Mouse (Mus musculus): ENCODE data around the gene Map3k4.

The Map3k4 gene

DNA sequence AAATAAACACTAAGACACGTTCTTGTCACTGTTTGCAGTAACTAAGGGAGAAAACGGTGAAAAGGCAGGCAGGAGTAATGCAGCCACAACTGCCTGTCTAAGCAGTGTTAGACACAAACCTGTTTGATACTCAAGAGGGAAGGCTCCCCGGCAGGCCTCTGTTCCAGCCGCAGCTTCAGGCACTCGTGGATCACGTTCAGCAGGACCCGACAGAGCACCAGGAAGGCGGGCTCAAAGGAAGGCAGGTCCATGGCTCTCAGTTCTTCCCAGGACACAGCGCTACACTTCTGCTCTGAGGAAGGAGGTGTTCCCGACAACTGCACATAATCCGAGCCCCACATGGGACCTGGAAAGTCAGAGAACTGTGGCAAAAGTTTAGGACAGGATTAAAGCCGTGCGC lies 54.8 kb downstream of the Map3k4 start:
- no peak for TF ChIP-seq GATA4 (IDR thresholded peaks at IDR 0.05; ENCODE audit: insufficient replicate concordance, low read length)

DNA sequence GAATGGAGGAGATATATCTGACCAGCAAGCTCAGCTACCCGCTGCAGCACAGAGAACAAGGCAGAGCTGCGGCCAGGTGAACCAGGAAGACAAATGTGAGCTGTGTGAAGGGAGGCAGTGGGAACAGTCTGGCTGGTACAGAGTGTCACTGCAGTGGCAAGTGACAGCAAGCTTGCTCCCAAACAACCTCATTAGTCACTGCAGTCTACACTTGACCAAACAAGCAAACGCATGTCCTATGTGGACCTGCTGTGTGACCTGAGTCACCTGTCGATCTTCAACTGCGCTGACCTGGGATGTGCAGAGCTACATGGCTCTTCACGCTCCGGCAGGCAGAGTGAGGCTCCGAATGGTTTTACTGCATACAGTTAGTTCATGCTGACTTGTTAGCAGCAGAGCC lies 55.7 kb downstream of the Map3k4 start:
- TF ChIP-seq GATA4 (IDR thresholded peaks at IDR 0.05; ENCODE audit: insufficient replicate concordance, low read length): no peak

DNA sequence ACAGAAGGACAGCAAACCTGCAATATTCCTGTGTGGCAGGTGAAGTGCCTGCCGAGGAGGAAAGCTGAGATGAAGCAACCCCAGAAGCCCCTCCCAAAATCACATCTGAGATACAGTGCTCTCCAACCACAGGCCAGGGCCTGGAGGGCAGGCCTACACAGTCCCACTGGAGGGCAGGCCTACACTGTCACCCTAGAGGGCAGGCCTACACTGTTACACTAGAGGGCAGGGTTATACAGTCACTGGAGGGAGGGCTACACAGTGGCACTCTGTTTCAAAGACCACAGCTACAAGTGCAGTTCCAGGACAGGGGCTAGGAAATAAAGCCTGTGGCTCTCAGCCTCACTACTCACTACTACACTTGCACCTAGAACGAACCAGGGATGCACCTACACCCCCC lies 56.7 kb downstream of the Map3k4 start:
- TF ChIP-seq GATA4 (IDR thresholded peaks at IDR 0.05; ENCODE audit: insufficient replicate concordance, low read length): no peak

DNA sequence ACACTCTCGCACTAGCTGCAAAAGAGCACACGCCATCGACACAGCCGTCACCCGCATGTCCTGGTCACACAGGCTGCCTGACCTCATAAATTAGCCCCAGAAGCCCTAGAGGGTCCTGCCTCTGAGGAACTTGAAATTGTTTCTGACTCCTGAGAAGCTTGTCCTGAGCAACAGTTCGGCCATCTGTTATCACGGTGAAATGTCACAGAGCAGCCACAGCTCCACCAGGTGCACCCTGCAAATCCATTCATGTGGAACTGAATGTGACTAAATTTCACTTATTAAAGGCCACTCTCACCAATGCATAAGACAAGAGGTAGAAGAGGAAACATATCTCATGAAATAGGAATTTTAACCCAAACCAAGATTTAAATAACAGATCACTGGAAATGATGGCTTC lies 57.2 kb downstream of the Map3k4 start:
- no peak for TF ChIP-seq GATA4 (IDR thresholded peaks at IDR 0.05; ENCODE audit: insufficient replicate concordance, low read length)

DNA sequence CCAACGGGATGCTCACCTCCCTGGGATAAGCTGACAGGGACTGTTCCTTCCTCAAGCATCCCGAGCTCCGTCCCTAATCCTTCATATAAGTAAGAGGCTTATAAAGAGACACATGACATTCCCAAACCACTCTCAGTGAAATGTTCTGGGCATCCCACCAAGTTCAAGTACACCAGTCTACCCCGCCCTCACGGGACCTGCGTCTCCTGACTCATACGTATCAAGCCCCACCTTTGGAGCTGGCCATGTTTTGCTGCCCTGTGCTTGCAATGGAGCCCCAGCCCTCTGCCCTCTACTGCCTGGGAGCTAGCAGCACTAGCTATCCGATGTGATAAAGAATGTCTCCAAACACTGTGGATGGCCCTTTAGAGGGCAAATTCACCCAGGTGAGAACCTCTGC lies 58.6 kb downstream of the Map3k4 start:
- TF ChIP-seq GATA4 (IDR thresholded peaks at IDR 0.05; ENCODE audit: insufficient replicate concordance, low read length): no peak

DNA sequence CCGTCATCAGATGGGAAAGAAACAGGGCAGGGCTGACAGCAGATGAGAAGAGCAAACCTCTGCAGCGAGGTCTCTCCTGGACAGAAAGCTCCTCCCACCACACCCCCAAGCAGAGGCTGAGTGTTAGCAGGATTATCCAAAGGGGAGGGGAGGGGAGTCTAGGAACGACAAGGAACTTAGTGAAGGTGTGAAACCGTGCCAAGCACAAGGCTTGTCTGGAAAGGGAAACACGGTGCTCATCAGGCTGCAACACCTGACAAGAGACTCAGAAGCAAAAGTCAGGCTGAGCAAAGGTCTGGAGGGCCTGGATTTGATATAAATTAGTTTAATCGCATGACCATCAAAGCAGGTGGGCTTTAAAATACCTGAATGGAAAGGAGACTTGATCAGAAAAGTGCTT lies 60.1 kb downstream of the Map3k4 start:
- no peak for TF ChIP-seq GATA4 (IDR thresholded peaks at IDR 0.05; ENCODE audit: insufficient replicate concordance, low read length)

DNA sequence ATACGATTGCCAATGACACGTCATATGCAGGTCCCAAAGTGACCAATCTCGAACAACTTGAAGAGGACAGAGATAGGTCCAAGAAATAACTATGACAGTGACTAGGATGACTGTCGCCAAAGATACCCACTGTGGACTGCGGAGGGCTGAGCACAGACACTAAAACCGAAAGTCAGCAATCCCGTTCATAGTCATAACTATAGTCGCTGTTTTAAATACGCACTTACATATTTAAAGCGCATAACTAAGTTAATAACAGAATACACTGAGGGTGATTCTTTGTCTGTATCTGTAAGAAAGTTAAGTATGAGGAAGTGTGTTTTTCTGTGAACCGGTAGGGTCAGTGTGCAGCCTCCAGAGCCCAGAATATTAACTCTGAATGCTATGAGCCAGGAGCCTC lies 62.5 kb downstream of the Map3k4 start:
- TF ChIP-seq GATA4 (IDR thresholded peaks at IDR 0.05; ENCODE audit: insufficient replicate concordance, low read length): no peak

DNA sequence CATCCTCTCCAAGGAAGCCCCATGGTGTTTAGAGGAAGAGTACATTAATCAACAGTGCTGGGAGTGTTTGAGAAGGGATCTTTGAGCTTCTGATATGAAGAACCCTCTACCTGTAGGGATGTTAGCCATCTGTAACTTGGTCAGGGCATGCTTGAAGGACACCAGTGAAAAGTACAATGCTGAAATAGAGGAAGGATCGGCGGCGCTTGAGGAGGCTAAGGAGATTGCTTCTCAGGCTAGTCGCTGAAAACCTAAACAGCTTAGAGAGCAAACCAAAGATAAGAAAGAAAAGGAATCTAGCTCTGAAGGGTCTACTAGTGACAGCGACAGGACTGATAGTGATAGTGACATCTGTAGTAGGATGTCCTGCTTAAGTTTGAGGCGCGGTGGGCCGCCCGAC lies 68.0 kb downstream of the Map3k4 start:
- no peak for TF ChIP-seq GATA4 (IDR thresholded peaks at IDR 0.05; ENCODE audit: insufficient replicate concordance, low read length)

DNA sequence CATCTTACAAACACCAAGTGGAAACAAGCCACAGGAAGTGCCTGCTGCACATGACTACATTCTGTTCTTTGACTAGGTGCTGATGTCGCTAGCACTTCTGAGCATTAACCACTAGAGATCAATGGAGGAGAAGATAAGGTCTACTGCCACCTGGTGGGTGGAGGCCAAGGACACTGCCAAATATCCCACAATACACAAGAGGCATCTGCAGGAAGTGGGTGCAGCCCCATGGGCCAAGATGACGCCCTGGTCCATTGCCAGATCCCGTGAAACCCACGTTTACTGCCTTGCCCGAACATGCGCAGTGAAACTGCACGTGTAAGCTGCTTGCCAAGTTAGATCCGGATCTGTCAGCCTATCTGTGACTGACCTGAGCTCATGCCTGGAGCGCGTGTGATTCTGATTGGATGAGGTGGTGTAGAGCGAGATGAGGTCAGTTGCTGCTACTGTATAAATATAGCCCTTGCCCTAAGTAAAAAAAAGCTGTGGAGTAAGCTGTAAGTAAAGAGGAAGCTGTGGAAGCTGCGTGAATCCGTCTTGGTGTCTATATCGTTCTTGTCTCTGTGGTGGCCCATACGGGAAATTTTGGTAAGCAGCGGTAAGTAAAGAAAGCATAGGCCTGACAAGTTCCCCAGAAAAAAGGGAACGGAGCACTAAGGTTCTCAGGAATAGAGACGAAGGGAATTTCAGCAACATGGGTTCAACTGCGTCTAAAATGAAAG lies 68.7 kb downstream of the Map3k4 start:
- no peak for TF ChIP-seq GATA4 (IDR thresholded peaks at IDR 0.05; ENCODE audit: insufficient replicate concordance, low read length)

DNA sequence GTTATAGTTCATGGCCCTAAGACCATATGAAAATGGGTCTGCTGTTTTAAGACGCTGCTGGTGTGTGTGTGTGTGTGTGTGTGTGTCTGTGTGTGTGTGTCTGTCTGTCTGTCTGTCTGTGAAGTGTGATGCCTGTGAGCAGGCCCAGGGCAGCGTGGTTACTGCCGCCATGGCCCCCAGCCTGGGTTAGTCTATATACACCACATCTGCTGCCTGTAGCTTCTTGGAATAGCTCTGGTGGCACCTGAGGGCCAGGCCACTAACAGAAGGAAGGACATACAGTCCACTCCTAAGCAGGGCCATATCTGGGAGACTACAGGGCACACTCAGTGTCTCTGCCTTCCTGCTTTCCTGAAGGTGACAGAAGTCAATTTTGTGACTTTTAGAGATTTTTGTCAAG lies 77.9 kb downstream of the Map3k4 start:
- TF ChIP-seq GATA4 (IDR thresholded peaks at IDR 0.05; ENCODE audit: insufficient replicate concordance, low read length): no peak

DNA sequence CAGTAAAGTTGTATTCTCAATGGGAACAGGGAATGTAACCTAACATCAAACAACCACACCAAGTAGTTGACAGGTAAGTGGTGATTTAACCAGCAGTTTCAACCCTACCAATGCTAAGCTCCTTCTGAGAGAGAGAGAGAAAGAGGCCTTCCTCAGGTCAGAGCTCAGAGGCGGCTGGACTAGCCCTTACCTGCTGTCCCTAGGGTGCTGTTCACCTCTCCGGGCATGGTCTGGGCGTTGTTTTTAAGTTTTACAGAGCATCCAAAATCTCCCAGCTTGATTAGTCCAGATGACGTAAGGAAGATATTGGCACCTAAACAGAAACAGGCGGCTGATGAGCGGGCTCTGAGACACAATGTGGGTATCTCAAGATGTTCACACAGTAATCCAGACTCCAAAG lies 85.9 kb downstream of the Map3k4 start:
- TF ChIP-seq GATA4 (IDR thresholded peaks at IDR 0.05; ENCODE audit: insufficient replicate concordance, low read length): no peak

DNA sequence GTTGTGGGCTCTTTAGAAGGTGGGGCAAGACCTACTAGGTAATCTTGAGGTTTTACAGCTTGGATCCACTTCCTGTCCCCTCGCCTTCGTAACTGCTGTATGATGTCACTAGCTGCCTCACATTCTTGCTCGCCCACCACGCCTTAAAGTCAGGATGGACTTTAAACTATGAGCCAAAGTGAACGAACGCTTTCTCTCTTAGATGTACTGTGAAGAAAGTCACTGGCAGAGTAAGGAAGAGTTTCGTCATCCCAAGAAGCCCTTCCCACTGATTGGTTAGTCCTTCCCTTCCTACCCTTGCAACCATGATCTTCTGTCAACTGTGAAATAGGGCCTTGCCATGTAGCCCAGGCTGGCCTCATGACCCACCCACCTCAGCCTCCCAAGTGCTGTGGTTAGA lies 87.5 kb downstream of the Map3k4 start:
- no peak for TF ChIP-seq GATA4 (IDR thresholded peaks at IDR 0.05; ENCODE audit: insufficient replicate concordance, low read length)

DNA sequence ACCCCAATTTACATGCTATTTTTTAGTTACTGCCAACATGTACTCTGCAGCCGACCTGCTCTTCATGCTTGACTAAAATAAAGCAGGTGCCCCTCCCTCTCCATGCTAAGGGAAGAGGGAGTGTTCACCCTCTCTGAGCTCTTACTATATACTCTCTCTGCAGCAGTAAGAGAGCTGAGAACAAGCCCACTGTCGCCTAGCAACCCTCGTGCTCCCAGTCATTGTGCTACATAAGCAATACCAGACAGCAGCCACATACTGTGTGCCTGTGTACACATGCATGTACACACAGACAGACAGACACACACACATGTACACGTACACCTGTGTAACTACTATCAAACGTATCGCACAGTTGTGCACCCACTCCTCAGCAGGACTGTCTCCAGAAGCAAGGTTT lies 88.4 kb downstream of the Map3k4 start:
- no peak for TF ChIP-seq GATA4 (IDR thresholded peaks at IDR 0.05; ENCODE audit: insufficient replicate concordance, low read length)

DNA sequence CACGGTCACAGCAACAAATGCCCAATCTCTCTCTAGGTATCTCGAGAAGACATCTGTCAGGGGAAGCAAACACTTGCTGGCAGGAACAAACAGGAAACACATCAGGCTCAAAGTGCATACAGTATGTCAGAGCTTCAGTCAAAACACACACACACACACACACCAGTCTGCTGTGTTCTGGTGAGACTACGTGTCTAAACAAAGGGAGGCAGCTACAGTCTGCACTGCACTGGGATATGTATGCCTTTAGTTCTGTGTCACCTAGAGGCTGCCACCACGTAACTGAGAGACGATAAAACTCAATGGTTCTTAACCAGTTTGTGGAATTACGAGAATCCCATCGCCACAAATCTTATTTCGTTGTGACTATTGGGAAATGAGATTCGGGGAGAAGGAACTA lies 88.8 kb downstream of the Map3k4 start:
- TF ChIP-seq GATA4 (IDR thresholded peaks at IDR 0.05; ENCODE audit: insufficient replicate concordance, low read length): no peak

DNA sequence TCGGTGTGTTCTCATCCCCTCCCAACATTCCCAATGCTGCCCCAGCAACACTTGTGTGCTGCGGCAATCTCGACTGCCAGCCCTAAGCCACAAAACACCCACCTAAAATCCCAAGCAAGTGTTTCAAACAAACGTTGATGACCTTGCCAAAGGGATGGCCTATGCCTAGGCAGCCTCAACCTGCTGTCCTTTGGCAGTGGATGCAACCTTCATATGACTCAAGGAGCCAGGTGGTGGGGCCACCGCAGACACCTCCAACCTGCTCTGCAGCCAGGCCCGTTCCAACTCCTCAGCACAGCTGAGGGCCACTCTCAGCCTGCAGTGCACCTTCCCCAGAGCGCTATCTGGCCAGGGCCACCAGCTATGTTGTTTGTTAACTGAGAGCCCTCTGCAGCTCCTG lies 90.1 kb downstream of the Map3k4 start:
- TF ChIP-seq GATA4 (IDR thresholded peaks at IDR 0.05; ENCODE audit: insufficient replicate concordance, low read length): no peak

DNA sequence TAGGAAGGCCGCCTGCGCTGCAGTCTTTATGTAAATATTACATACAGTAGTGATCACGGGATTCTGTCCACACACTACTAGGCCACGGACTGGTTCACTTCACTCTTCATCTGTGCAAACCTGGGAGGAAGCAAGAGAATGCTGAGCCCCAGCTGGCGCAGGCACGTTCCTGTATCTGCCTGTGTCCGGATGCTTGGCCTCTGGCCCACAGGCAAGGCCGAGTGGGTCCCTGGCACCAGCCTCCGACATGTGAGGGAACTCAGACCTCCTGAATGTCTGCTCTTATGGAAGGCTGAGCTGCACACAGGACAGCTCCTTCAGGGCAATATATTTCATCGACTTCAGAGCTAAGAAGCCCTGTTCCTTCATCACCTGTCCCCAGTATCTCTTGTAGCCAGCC lies 90.6 kb downstream of the Map3k4 start:
- no peak for TF ChIP-seq GATA4 (IDR thresholded peaks at IDR 0.05; ENCODE audit: insufficient replicate concordance, low read length)

DNA sequence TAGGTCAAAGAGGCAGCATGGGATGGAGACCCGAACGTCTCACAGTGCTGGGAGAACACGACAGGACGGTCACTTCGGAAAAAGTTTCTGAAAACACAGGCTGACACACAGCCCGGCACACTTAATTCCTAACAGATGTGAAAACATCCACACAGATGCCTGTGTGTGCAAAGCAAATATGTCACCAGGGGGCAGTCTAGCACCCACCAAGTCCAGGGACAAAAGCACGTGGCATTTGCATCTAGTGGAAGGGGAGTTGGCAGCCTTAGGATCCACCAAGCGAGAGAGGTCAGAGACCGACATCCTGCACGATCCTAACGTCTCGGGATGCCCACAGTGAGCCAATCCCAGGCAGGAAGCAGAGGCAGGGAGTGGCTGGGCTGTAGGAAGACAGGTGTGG lies 92.0 kb downstream of the Map3k4 start:
- TF ChIP-seq GATA4 (IDR thresholded peaks at IDR 0.05; ENCODE audit: insufficient replicate concordance, low read length): no peak

All from liver, adult (tissue).